Mouse (Mus musculus) gastrocnemius, adult 2 months (tissue): ENCODE data around the gene Ly6g6f. TPM values are rescaled to one million over a fixed set of nuclear protein-coding genes. Genes with fewer than 3 reads are reported as not detected.

Experiments
- DNase-seq: peaks from one replicate; pipeline ENCODE4 v3.0.0; 2022
- H3K27ac ChIP-seq: fragments of 200-600 bp; 2 replicates; pipeline ENCODE4 v1.8.1; 2022; ENCODE audit warnings: mild to moderate bottlenecking
- H3K4me3 ChIP-seq: fragments of 200-600 bp; 2 replicates; pipeline ENCODE4 v1.8.1; 2022; ENCODE audit warnings: mild to moderate bottlenecking, moderate library complexity
- CTCF ChIP-seq: fragments of 200-600 bp; IDR thresholded peaks from 2 replicates; pipeline ENCODE4 v1.8.1; 2022; ENCODE audit warnings: antibody characterized with exemption, mild to moderate bottlenecking, moderate library complexity
- intact Hi-C: fragments of 180-260 bp; cut with DNase I; formaldehyde crosslinking; loops from one replicate; pipeline ENCODE4 v1.15.1; 2025
- total RNA-seq, 2 experiments: library from RNA; stranded (reverse); gene quantifications; 2 replicates each; pipeline ENCODE4 v1.2.3; 2021

Gene Ly6g6f
- total RNA-seq, 2 experiments from 2014 or later, result not detected

- Histone ChIP-seq H3K4me3 (no peak overlapping the region), H3K27ac (no peak overlapping the region)
- intact Hi-C loops, result no loop called here
- TF ChIP-seq CTCF, result no peak
- no peak for DNase-seq
These were observed 2.4 kb downstream of the Ly6g6f start for GRCm38 (mm10) chr17:35082841-35083576.

GRCm38 (mm10) chr17:35080710-35081109 is 4.7 kb downstream of the Ly6g6f start:
- no peak for DNase-seq
- TF ChIP-seq CTCF, result no peak
- H3K4me3 ChIP-seq, result no peak overlapping the region
- intact Hi-C loops, result no loop called here
- no peak overlapping the region for H3K27ac ChIP-seq

GRCm38 (mm10) chr17:35080248-35080647 is 5.2 kb downstream of the Ly6g6f start:
- DNase-seq, result no peak
- Histone ChIP-seq H3K27ac (no peak overlapping the region), H3K4me3 (no peak overlapping the region)
- intact Hi-C loops, result no loop called here
- TF ChIP-seq CTCF, result no peak

GRCm38 (mm10) chr17:35079778-35080177 is 5.6 kb downstream of the Ly6g6f start:
- intact Hi-C loops, result no loop called here
- TF ChIP-seq CTCF, result no peak
- H3K4me3 ChIP-seq, result no peak overlapping the region
- no peak for DNase-seq
- H3K27ac ChIP-seq, result no peak overlapping the region

GRCm38 (mm10) chr17:35077786-35078233 is 7.6 kb downstream of the Ly6g6f start, which contains the start of gene Ly6g6d:
Ly6g6d (minus strand) TSS chr17:35078065.
- TF ChIP-seq CTCF, result peak; percentile 63
- H3K4me3 ChIP-seq, result peak within 1 kb of the TSS; percentile 70
- peak within 1 kb of the TSS; percentile 75 for H3K27ac ChIP-seq
- DNase-seq, result peak; percentile 64
- intact Hi-C loops, result no loop called here

- no peak for DNase-seq
- intact Hi-C loops, result no loop called here
- peak overlapping the region; percentile 75 for H3K27ac ChIP-seq
- no peak for TF ChIP-seq CTCF
- H3K4me3 ChIP-seq, result peak overlapping the region; percentile 70
These were observed 8.1 kb downstream of the Ly6g6f start for GRCm38 (mm10) chr17:35077285-35077684.

- no peak for TF ChIP-seq CTCF
- DNase-seq, result no peak
- intact Hi-C loops, result no loop called here
- Histone ChIP-seq H3K27ac (peak within 1 kb of the TSS; percentile 75), H3K4me3 (peak within 1 kb of the TSS; percentile 70)
These were observed 8.8 kb downstream of the Ly6g6f start, which contains the start of gene Ly6g6e for GRCm38 (mm10) chr17:35076507-35077176. Ly6g6e (plus strand) TSS chr17:35076902.

- Histone ChIP-seq H3K27ac (no peak overlapping the region), H3K4me3 (no peak overlapping the region)
- intact Hi-C loops, result no loop called here
- DNase-seq, result no peak
- TF ChIP-seq CTCF, result no peak
These were observed 11.3 kb downstream of the Ly6g6f start for GRCm38 (mm10) chr17:35074097-35074496.

GRCm38 (mm10) chr17:35071454-35071853 is 14.0 kb downstream of the Ly6g6f start:
- intact Hi-C loops, result no loop called here
- TF ChIP-seq CTCF, result no peak
- Histone ChIP-seq H3K27ac (no peak overlapping the region), H3K4me3 (no peak overlapping the region)
- no peak for DNase-seq

GRCm38 (mm10) chr17:35070556-35071229 is 14.7 kb downstream of the Ly6g6f start:
- H3K27ac ChIP-seq, result peak overlapping the region; percentile 41; the same call in 1 of the 2 replicates
- DNase-seq, result peak; percentile 51
- intact Hi-C loops, result no loop called here

GRCm38 (mm10) chr17:35068213-35068914 is 17.0 kb downstream of the Ly6g6f start:
- intact Hi-C loops, result no loop called here
- DNase-seq, result no peak
- TF ChIP-seq CTCF, result no peak
- H3K4me3 ChIP-seq, result no peak overlapping the region
- H3K27ac ChIP-seq, result no peak overlapping the region

More at GRCm38 (mm10) chr17:35070556-35071229, 14.7 kb downstream of the Ly6g6f start:
- no peak overlapping the region for H3K4me3 ChIP-seq
- TF ChIP-seq CTCF, result peak; percentile 44

- peak within 1 kb of the TSS; percentile 21; the same call in 1 of the 2 replicates for H3K27ac ChIP-seq
- TF ChIP-seq CTCF, result no peak
- intact Hi-C loops, result no loop called here
- DNase-seq, result no peak
- H3K4me3 ChIP-seq, result peak within 1 kb of the TSS; percentile 66
These were observed 19.3 kb downstream of the Ly6g6f start, which contains the start of gene Mpig6b for GRCm38 (mm10) chr17:35066084-35066483. Mpig6b (minus strand) TSS chr17:35066184.
